Mouse (Mus musculus) mesoderm, embryonic 11.5 days (tissue): ENCODE measurements around the gene H2-Q10.
"Not testable (repeated sequence)": the region's sequence is repeated elsewhere in the genome, so short reads cannot be mapped to it uniquely, and the experiment has no call there.

Experiments used
- DNase-seq: peaks from one replicate; pipeline ENCODE4 v3.0.0-alpha.2; 2012; ENCODE audit warnings: low read depth, low spot score

Gene H2-Q10

GRCm38 (mm10) chr17:35458247-35458646, 11.6 kb upstream of the H2-Q10 start:
- DNase-seq, result not testable (repeated sequence)

GRCm38 (mm10) chr17:35460513-35461341, 9.2 kb upstream of the H2-Q10 start:
- DNase-seq, result not testable (repeated sequence)

GRCm38 (mm10) chr17:35465651-35466050, 4.2 kb upstream of the H2-Q10 start:
- DNase-seq, result not testable (repeated sequence)

GRCm38 (mm10) chr17:35468936-35469335, 953 bp upstream of the H2-Q10 start:
- DNase-seq, result not testable (repeated sequence)

GRCm38 (mm10) chr17:35484066-35484465, 14.2 kb downstream of the H2-Q10 start:
- DNase-seq, result peak; percentile 66

- DNase-seq, result no peak
These were observed 15.8 kb downstream of the H2-Q10 start for GRCm38 (mm10) chr17:35485702-35486101.

- no peak for DNase-seq
These were observed 16.8 kb downstream of the H2-Q10 start for GRCm38 (mm10) chr17:35486726-35487125.

- no peak for DNase-seq
These were observed 18.2 kb downstream of the H2-Q10 start for GRCm38 (mm10) chr17:35488041-35488440.

GRCm38 (mm10) chr17:35490320-35490719, 20.4 kb downstream of the H2-Q10 start:
- no peak for DNase-seq

- DNase-seq, result no peak
These were observed 27.2 kb downstream of the H2-Q10 start for GRCm38 (mm10) chr17:35497124-35497523.

- no peak for DNase-seq
These were observed 32.3 kb downstream of the H2-Q10 start for GRCm38 (mm10) chr17:35502226-35502625.

- no peak for DNase-seq
These were observed 32.9 kb downstream of the H2-Q10 start for GRCm38 (mm10) chr17:35502762-35503161.

- no peak for DNase-seq
These were observed 34.0 kb downstream of the H2-Q10 start for GRCm38 (mm10) chr17:35503849-35504248.

GRCm38 (mm10) chr17:35504628-35505481, 35.0 kb downstream of the H2-Q10 start:
- DNase-seq, result no peak

- no peak for DNase-seq
These were observed 35.9 kb downstream of the H2-Q10 start, which contains the start of gene Pou5f1 for GRCm38 (mm10) chr17:35505776-35506175. TSS of gene Pou5f1 (plus strand) at chr17:35506018.

- DNase-seq, result no peak
These were observed 37.0 kb downstream of the H2-Q10 start for GRCm38 (mm10) chr17:35506881-35507280.

GRCm38 (mm10) chr17:35507556-35508260, 37.8 kb downstream of the H2-Q10 start:
- no peak for DNase-seq

- DNase-seq, result not testable (repeated sequence)
These were observed 38.4 kb downstream of the H2-Q10 start for GRCm38 (mm10) chr17:35508279-35508678.

- no peak for DNase-seq
These were observed 39.4 kb downstream of the H2-Q10 start for GRCm38 (mm10) chr17:35509284-35509683.

GRCm38 (mm10) chr17:35512916-35513626, 43.2 kb downstream of the H2-Q10 start:
- no peak for DNase-seq

- DNase-seq, result peak; percentile 76
These were observed 44.0 kb downstream of the H2-Q10 start for GRCm38 (mm10) chr17:35513886-35514285.
